Mouse (Mus musculus) macrophage (primary cell): ENCODE results near the gene Gprc5b. TPM values are rescaled to one million over a fixed set of nuclear protein-coding genes. Genes with fewer than 3 reads are reported as not detected.

Experiments
- H3K27ac ChIP-seq: fragments of 350-480 bp; formaldehyde crosslinking; 2 replicates; pipeline ENCODE4 v1.9.0; 2021
- H3K36me3 ChIP-seq: fragments of 350-480 bp; formaldehyde crosslinking; 2 replicates; pipeline ENCODE4 v1.9.0; 2021; ENCODE audit errors: inconsistent target
- H3K4me3 ChIP-seq: fragments of 350-480 bp; formaldehyde crosslinking; 2 replicates; pipeline ENCODE4 v1.9.0; 2021; ENCODE audit errors: inconsistent target
- H3K79me2 ChIP-seq: fragments of 350-480 bp; formaldehyde crosslinking; 2 replicates; pipeline ENCODE4 v1.9.0; 2021; ENCODE audit errors: inconsistent target
- WGBS: methylation state at CpG from one replicate; pipeline ENCODE4 v1.1.7; 2026; ENCODE audit warnings: inconsistent platforms; ENCODE audit not compliant: missing documents; 5-methylcytosine and 5-hydroxymethylcytosine counted together
- polyA plus RNA-seq: library from polyadenylated mRNA; stranded (reverse); fragments of 250-400 nt; gene quantifications from 3 replicates; pipeline ENCODE4 v1.2.4, GENCODE M21; 2018; ENCODE audit warnings: inconsistent platforms
- total RNA-seq, 78 experiments: library from RNA; depleted of rRNA; stranded (reverse); fragments of 250-400 nt; gene quantifications; 1 replicate in 9 of 78; 2 replicates in 24 of 78; 3 replicates in 43 of 78; 4 replicates in 2 of 78; pipeline ENCODE4 v1.2.4; 2018; ENCODE audit warnings: inconsistent platforms in 56 of 78

Gene Gprc5b
- total RNA-seq (2018; cell fraction: chromatin; rRNA removed) = 10 to 100 TPM in 1 of 26 experiments, 1 to 10 TPM in 19, under 1 TPM in 6; 0.30 to 14.6 (median 2.1) TPM
- 10 to 100 TPM in 13 of 26 experiments, 1 to 10 TPM in 13; 4.1 to 18.9 (median 9.6) TPM for total RNA-seq (2018; cell fraction: cytosol; rRNA removed)
- 10 to 100 TPM in 4 of 26 experiments, 1 to 10 TPM in 22; 1.6 to 21.7 (median 6.9) TPM for total RNA-seq (2018; cell fraction: nucleus; rRNA removed)
- polyA plus RNA-seq = 4.5 to 19.6 TPM (median 11.6 TPM) in 3 replicates

DNA sequence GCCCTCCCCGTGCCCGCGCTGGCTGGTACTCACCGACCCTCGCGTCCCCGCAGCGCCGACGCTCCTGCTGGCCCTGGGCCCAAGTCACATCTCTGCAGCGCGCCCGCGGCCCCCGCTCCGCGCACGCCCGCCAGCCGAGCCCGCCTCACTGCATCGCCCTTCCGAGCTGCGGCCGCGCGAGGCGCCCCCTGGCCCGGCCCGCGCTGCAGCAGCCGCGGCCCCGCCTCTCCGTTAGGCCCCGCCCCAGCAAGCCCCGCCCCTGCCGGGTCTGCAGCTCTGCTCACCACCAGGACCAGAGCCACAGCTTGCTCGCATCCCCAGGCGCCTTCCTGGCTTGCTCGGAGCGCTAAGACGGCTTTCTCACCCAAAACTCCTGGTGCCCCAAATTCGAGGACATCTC lies at the start of gene Gprc5b:
Gene Gprc5b (minus strand): TSS at position 205 of the 400 bp plus-strand sequence.
- no peaks in the 10 kb centered on the region for H3K36me3 ChIP-seq
- no peaks in the 10 kb centered on the region for H3K79me2 ChIP-seq
- 1% methylated on average over 20 of the region's 44 CpGs for WGBS
- H3K4me3 ChIP-seq = peak within 1 kb of the TSS; percentile 25
- no peak within 1 kb of the TSS for H3K27ac ChIP-seq

GRCm38 (mm10) chr7:119041502-119041901 lies 46.5 kb upstream of the Gprc5b start:
- H3K79me2 ChIP-seq = no peaks in the 10 kb centered on the region
- no peak overlapping the region for H3K27ac ChIP-seq
- no peaks in the 10 kb centered on the region for H3K36me3 ChIP-seq
- H3K4me3 ChIP-seq = no peak overlapping the region

DNA sequence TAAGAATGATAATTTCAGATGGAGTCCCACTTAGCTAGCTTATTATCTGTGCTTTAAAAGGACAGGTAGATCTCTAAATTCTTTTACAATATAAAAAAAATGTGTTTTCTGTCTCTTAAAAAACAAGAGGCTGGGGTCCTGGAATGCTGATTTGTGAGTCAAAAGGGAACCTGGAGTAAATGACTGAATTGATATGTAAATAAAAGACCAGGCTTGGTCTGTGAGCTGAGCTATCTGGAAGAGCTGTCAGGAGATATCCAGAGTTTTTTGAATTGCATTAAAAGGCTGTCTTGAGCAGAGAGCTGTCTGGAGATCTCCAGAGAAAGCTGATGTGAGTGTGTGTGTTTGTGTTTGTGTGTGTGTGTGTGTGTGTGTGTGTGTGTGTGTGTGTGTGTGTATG lies 42.6 kb upstream of the Gprc5b start:
- no peaks in the 10 kb centered on the region for H3K79me2 ChIP-seq
- no peak overlapping the region for H3K27ac ChIP-seq
- H3K36me3 ChIP-seq = no peaks in the 10 kb centered on the region
- H3K4me3 ChIP-seq = no peak overlapping the region

GRCm38 (mm10) chr7:119034243-119034961 lies 39.4 kb upstream of the Gprc5b start:
- H3K79me2 ChIP-seq = no peaks in the 10 kb centered on the region
- no peaks in the 10 kb centered on the region for H3K36me3 ChIP-seq
- H3K4me3 ChIP-seq = no peak overlapping the region
- no peak overlapping the region for H3K27ac ChIP-seq
- WGBS = 62% methylated on average over 15 of the region's 15 CpGs

GRCm38 (mm10) chr7:119023394-119023921 lies 28.4 kb upstream of the Gprc5b start:
- no peaks in the 10 kb centered on the region for H3K79me2 ChIP-seq
- no peaks in the 10 kb centered on the region for H3K36me3 ChIP-seq
- no peak overlapping the region for H3K27ac ChIP-seq
- WGBS = 29% methylated on average over 17 of the region's 17 CpGs
- no peak overlapping the region for H3K4me3 ChIP-seq

DNA sequence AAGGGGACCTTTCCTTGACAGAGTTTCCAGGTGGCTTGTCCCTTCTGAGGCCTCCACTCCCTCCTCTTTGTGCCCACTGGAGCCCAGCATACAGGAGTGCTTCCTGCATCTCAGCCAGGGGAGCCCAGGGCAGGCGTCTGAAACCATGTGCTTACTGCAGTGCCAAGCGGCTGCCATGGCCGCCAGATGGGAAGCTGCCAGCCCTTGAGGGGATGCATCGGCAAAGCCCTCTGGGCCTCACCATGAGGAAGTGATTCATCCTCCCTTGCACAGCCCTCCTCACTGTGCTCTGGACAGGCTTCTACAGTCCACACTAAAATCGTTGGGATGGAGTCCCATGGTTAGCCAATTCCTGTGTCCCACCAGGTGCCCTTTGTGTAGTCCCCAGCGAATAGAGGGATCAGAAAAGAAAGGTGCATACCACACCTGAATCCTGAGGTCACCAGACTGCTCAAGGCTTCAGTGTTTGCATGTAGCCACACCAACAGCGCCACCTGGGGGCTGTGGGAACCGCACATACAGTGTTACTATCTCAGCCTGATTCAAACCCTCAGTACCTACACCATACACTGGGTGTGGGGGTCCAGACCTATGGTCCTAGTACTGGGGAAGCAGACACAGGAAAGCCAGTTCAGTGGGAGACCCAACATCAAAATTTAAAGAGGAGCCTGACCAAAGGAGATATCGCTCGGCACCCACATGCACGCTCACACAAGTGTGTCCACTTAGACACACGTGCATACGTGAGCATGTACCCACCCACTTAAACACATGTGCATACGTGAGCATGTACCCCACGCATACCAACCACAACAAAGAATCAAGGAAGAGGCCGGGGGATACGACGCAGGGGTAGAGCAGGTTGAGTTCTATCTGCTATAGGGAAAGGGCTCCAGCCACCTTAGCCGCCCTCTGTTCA lies 27.5 kb upstream of the Gprc5b start:
- H3K27ac ChIP-seq = no peak overlapping the region
- 65% methylated on average over 19 of the region's 19 CpGs for WGBS
- H3K4me3 ChIP-seq = no peak overlapping the region
- no peaks in the 10 kb centered on the region for H3K79me2 ChIP-seq
- no peaks in the 10 kb centered on the region for H3K36me3 ChIP-seq

GRCm38 (mm10) chr7:119019537-119019936 lies 24.5 kb upstream of the Gprc5b start:
- H3K27ac ChIP-seq = no peak overlapping the region
- no peaks in the 10 kb centered on the region for H3K79me2 ChIP-seq
- H3K4me3 ChIP-seq = no peak overlapping the region
- WGBS = 21% methylated on average over 4 of the region's 4 CpGs
- H3K36me3 ChIP-seq = no peaks in the 10 kb centered on the region

GRCm38 (mm10) chr7:119015736-119016135 lies 20.7 kb upstream of the Gprc5b start:
- no peak overlapping the region for H3K27ac ChIP-seq
- 0% methylated on average over 2 of the region's 3 CpGs for WGBS
- H3K36me3 ChIP-seq = no peaks in the 10 kb centered on the region
- H3K79me2 ChIP-seq = no peaks in the 10 kb centered on the region
- H3K4me3 ChIP-seq = no peak overlapping the region

DNA sequence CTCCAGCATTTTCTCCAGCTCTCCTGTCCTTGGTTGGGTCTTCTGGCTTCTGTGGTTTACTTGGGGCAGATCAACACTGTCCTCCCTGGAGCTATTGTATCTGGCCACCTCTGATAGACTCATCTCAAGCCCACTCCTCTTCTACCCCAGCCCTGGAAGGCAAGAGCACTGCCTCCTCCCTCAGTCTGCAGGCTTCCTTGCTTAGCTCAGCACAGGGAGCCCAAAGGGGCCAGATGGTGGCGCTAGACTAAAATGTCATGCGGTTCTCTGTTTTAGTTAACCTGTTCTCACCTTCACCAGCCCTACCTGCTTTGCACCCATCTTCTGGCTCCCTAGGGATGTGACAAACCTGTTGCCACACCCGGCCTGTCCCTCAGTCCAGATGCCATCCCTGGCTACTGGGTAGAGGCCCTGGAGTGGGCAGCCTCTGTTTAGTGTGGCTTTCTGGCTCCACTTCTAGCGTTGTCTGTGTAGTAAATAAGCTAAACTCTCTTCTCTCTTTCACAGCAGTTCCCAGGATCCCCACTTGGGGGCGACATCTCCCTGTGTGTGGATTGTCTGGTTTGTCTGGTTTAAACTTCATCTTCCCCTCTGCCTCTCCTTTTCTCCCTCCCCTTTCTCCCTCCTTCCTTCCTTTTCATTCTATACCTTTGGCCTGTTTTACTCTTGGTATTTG lies 16.0 kb upstream of the Gprc5b start:
- WGBS = 25% methylated on average over 5 of the region's 5 CpGs
- H3K4me3 ChIP-seq = no peak overlapping the region
- H3K36me3 ChIP-seq = no peaks in the 10 kb centered on the region
- H3K27ac ChIP-seq = no peak overlapping the region
- no peaks in the 10 kb centered on the region for H3K79me2 ChIP-seq

- no peak overlapping the region for H3K27ac ChIP-seq
- H3K4me3 ChIP-seq = no peak overlapping the region
- no peaks in the 10 kb centered on the region for H3K79me2 ChIP-seq
- H3K36me3 ChIP-seq = no peaks in the 10 kb centered on the region
- WGBS = 43% methylated on average over 2 of the region's 2 CpGs
Observed at GRCm38 (mm10) chr7:119002501-119002900, 7.5 kb upstream of the Gprc5b start.

DNA sequence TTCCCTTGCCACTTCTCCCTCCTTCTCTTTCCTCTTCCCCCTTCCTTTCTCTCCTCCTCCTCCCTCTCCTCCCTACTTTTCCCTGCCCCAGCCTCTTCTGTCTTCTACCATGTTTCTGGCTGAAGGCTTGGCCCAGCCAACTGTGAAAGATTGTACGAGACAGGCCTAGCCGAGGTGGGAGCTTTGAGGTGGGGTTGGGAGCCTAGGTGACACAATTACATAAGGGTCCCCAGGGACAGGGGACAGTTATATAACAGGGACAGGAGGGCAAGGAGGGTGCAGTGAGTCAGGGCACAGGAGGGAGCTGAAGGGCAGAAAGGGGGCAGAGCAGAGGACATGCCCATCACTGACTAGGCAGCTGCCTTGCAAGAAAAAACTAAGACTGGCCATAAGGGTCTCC lies 7.0 kb upstream of the Gprc5b start:
- H3K4me3 ChIP-seq = no peak overlapping the region
- H3K27ac ChIP-seq = no peak overlapping the region
- 88% methylated on average over 2 of the region's 2 CpGs for WGBS
- H3K79me2 ChIP-seq = no peaks in the 10 kb centered on the region
- no peaks in the 10 kb centered on the region for H3K36me3 ChIP-seq

DNA sequence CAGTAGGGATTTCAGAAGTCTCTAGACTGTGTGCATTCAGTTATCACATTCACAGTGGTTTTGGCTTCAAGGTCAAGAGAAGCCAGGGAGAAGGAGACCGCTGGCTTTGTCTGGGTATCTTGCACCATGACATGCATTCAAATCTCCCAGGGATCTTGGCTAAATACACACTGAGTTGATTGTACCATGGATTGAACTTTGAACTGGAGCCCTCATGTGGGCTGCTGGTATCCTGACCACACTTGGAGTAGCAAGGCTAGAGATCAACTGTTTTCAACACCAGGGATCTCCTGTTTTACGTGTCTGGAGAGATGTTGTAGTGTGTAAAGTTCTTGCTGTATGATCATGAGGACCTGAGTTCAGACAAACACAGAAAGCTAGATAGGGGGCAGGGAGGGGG lies 4.8 kb upstream of the Gprc5b start:
- H3K4me3 ChIP-seq = no peak overlapping the region
- H3K27ac ChIP-seq = no peak overlapping the region
- 100% methylated on average over 2 of the region's 2 CpGs for WGBS
- H3K36me3 ChIP-seq = no peaks in the 10 kb centered on the region
- no peaks in the 10 kb centered on the region for H3K79me2 ChIP-seq

GRCm38 (mm10) chr7:118996137-118996837 lies 1.3 kb upstream of the Gprc5b start:
- Histone ChIP-seq H3K27ac (no peak overlapping the region), H3K36me3 (no peaks in the 10 kb centered on the region), H3K4me3 (no peak overlapping the region), H3K79me2 (no peaks in the 10 kb centered on the region)
- 11% methylated on average over 13 of the region's 13 CpGs for WGBS

DNA sequence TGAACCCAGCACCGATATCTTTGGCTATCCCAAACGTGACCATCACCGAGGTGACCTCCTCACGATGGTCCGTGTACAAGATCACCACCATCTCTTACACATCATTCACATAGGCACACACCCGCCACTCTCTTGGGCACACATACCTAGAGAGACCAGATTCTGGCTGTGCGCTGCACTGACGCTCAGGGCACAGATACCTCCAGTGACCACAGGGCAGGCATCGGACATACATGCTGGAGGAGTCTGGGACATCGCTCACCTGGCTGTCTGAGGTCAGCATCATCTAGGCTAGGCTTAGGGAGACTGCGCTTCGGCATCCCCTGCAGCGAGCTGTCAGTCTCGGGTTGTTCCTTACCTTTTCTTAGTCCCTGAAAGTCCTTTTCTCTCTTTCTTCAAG lies 660 bp upstream of the Gprc5b start:
- Histone ChIP-seq H3K27ac (no peak overlapping the region), H3K36me3 (no peaks in the 10 kb centered on the region), H3K79me2 (no peaks in the 10 kb centered on the region), H3K4me3 (no peak overlapping the region)
- 30% methylated on average over 14 of the region's 14 CpGs for WGBS
